Mouse (Mus musculus) stomach, embryonic 16.5 days (tissue): Measurements from ENCODE around the gene Wasf2. TPM values are rescaled to one million over a fixed set of nuclear protein-coding genes. Genes with fewer than 3 reads are reported as not detected.

Experiments
- ATAC-seq: fragments of 200-750 bp; cut with Nextera tagmentation; 2 replicates; pipeline ENCODE4 v1.8.0; 2017; ENCODE audit warnings: moderate number of reproducible peaks, moderate TSS enrichment; ENCODE audit not compliant: insufficient read depth, low FRiP score
- H3K27ac ChIP-seq: fragments of 300-500 bp; sonication (generic); 2 replicates; pipeline ENCODE4 v1.5.1; 2014; ENCODE audit warnings: low read length
- H3K27me3 ChIP-seq: fragments of 300-500 bp; sonication (generic); 2 replicates; pipeline ENCODE4 v1.6.1; 2014; ENCODE audit warnings: low read length, control low read depth, mixed read lengths; ENCODE audit not compliant: control insufficient read depth, insufficient read depth
- H3K36me3 ChIP-seq: fragments of 300-500 bp; sonication (generic); 2 replicates; pipeline ENCODE4 v1.6.1; 2014; ENCODE audit warnings: low read length; ENCODE audit not compliant: control insufficient read depth, insufficient read depth
- H3K4me1 ChIP-seq: fragments of 300-500 bp; sonication (generic); 2 replicates; pipeline ENCODE4 v1.6.1; 2014; ENCODE audit warnings: low read length, control low read depth, mixed read lengths; ENCODE audit not compliant: control insufficient read depth, insufficient read depth
- H3K4me2 ChIP-seq: fragments of 300-500 bp; sonication (generic); 2 replicates; pipeline ENCODE4 v1.6.1; 2014; ENCODE audit warnings: low read depth, low read length, mixed read lengths
- H3K4me3 ChIP-seq: fragments of 300-500 bp; sonication (generic); replicated peaks from 2 replicates; pipeline ENCODE4 v1.5.1; 2014; ENCODE audit warnings: mild to moderate bottlenecking, low read length
- H3K9ac ChIP-seq: fragments of 300-500 bp; sonication (generic); 2 replicates; pipeline ENCODE4 v1.6.1; 2014; ENCODE audit warnings: low read length
- H3K9me3 ChIP-seq: fragments of 300-500 bp; sonication (generic); replicated peaks from 2 replicates; pipeline ENCODE4 v1.6.1; 2016; ENCODE audit warnings: low read length, control low read depth; ENCODE audit not compliant: control insufficient read depth
- WGBS: fragments of 180-500 bp; shearing (Covaris S2); extraction: QIAGEN DNeasy Blood & Tissue Kit; methylation state at CpG from one replicate; pipeline ENCODE4 v1.1.7; 2014; 5-methylcytosine and 5-hydroxymethylcytosine counted together
- polyA plus RNA-seq: library from polyadenylated mRNA; unstranded; fragments of >200 nt; fragmentation: Nextera tagmentation; extraction: Ambion mirVana; gene quantifications from 2 replicates; pipeline ENCODE4 v1.2.1, GENCODE M21; 2015

Wasf2 gene
- polyA plus RNA-seq, result 84.3 and 98.6 TPM in 2 replicates

- peak within 1 kb of the TSS; percentile 91 for H3K9ac ChIP-seq
- peaks cover 12% of the 10 kb centered on the region for H3K4me1 ChIP-seq
- peak within 1 kb of the TSS; percentile 94 for H3K4me3 ChIP-seq
- H3K27me3 ChIP-seq, result no peaks in the 10 kb centered on the region
- H3K27ac ChIP-seq, result peak within 1 kb of the TSS; percentile 86
- WGBS, result under 1% methylated on average over 65 of the region's 65 CpGs
- H3K36me3 ChIP-seq, result no peaks in the 10 kb centered on the region
- ATAC-seq, result peak; percentile 93
- peak within 1 kb of the TSS; percentile 92 for H3K4me2 ChIP-seq
- H3K9me3 ChIP-seq, result no peaks in the 10 kb centered on the region
Measured at GRCm38 (mm10) chr4:133129931-133130889, at the start of gene Wasf2. Gene Wasf2 (plus strand): TSS chr4:133130505.

- WGBS, result 96% methylated on average over 3 of the region's 3 CpGs
- H3K4me2 ChIP-seq, result no peak overlapping the region
- H3K27me3 ChIP-seq, result no peaks in the 10 kb centered on the region
- peaks cover 35% of the 10 kb centered on the region for H3K4me1 ChIP-seq
- no peak overlapping the region for H3K4me3 ChIP-seq
- no peak overlapping the region for H3K27ac ChIP-seq
- no peak overlapping the region for H3K9ac ChIP-seq
- H3K36me3 ChIP-seq, result no peaks in the 10 kb centered on the region
- ATAC-seq, result no peak
- no peaks in the 10 kb centered on the region for H3K9me3 ChIP-seq
Measured at GRCm38 (mm10) chr4:133080862-133081261, 49.4 kb upstream of the Wasf2 start.

DNA sequence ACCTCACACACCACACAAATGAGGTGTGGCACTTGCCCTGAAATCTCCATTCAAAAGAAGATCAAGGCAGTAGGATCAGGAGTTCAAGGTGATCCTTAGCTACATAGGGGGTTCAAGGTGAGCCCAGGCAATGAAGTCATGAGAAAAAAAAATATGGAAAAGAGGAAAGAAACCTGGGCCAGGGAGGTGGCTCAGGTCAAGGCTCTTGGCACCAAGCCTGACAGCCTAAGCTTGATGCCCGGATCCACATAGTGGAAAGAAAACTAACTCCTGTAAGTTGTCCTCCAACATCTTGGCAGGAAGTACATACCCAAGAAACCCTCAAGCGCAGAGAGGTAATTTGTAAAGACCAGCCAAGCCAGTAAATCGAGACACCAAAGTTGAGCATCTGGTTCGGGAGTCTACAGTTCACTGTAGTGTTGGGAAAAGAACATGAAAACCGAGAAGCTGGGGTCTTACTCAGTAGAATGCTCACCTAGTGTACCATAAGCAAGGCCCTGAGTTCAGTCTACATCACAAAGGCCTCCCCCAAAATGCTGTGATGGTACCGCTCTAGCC, 48.0 kb upstream of the Wasf2 start:
- Histone ChIP-seq H3K9me3 (no peaks in the 10 kb centered on the region), H3K27ac (0 out of 2 replicates have a peak overlapping the region, but pooled peaks have one; percentile 8)

DNA sequence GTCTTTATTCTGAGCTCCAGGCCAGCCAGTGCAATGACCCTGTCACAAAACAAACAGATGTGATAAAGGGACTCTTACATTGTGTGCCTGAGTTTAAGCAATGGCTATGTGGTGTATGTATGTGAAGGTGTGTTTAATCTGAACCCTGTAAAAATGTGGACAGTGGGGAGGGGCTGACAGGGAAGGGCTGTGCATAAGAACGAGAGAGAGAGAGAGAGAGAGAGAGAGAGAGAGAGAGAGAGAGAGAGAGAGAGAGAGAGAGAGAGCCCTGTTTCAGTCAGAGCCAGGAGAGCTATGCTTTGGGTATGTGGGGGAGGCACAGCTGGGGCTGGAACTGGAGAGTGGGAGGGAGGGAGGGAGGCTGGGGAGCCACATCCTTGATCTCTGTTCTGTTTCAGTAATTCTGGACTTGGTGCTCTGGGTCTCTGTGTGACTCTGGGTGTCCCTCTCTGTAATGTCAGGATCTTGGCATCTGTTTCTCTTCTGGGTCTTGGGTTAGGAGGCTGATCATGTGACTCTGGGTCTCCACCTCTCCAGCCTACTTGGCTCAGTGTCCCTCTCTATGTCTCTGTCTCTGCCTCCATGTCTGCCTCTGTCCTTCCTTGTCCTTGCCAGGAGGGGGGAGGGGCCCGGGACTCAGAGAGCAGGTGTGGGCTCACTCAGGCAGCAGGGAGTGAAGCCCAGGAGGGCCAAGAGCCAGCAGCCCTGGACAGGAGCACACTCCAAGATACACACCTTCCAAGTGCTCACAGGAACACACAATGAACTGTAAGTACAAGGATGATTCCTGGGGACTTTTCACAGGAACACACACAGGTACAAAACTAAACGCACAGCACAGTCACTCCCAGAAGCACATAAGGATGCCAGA, 46.1 kb upstream of the Wasf2 start:
- Histone ChIP-seq H3K4me3 (peak overlapping the region; percentile 42), H3K9me3 (no peaks in the 10 kb centered on the region), H3K4me2 (peak overlapping the region; percentile 85), H3K27ac (peak overlapping the region; percentile 93), H3K9ac (peak overlapping the region; percentile 69), H3K36me3 (no peaks in the 10 kb centered on the region), H3K4me1 (peaks cover 56% of the 10 kb centered on the region), H3K27me3 (no peaks in the 10 kb centered on the region)
- ATAC-seq, result peak; percentile 65
- WGBS, result 2% methylated on average over 3 of the region's 3 CpGs

More for the DNA sequence above, 48.0 kb upstream of the Wasf2 start:
- no peak overlapping the region for H3K4me2 ChIP-seq
- no peaks in the 10 kb centered on the region for H3K36me3 ChIP-seq
- no peak overlapping the region for H3K9ac ChIP-seq
- 82% methylated on average over 6 of the region's 6 CpGs for WGBS
- ATAC-seq, result no peak
- H3K27me3 ChIP-seq, result no peaks in the 10 kb centered on the region
- no peak overlapping the region for H3K4me3 ChIP-seq
- H3K4me1 ChIP-seq, result peaks cover 49% of the 10 kb centered on the region

GRCm38 (mm10) chr4:133085011-133085782, 45.1 kb upstream of the Wasf2 start:
- Histone ChIP-seq H3K27ac (peak overlapping the region; percentile 93), H3K27me3 (no peaks in the 10 kb centered on the region), H3K4me1 (peaks cover 63% of the 10 kb centered on the region), H3K4me2 (peak overlapping the region; percentile 85), H3K36me3 (no peaks in the 10 kb centered on the region), H3K9ac (peak overlapping the region; percentile 69), H3K4me3 (peak overlapping the region; percentile 42), H3K9me3 (no peaks in the 10 kb centered on the region)
- WGBS, result 2% methylated on average over 53 of the region's 53 CpGs
- ATAC-seq, result peak; percentile 56

DNA sequence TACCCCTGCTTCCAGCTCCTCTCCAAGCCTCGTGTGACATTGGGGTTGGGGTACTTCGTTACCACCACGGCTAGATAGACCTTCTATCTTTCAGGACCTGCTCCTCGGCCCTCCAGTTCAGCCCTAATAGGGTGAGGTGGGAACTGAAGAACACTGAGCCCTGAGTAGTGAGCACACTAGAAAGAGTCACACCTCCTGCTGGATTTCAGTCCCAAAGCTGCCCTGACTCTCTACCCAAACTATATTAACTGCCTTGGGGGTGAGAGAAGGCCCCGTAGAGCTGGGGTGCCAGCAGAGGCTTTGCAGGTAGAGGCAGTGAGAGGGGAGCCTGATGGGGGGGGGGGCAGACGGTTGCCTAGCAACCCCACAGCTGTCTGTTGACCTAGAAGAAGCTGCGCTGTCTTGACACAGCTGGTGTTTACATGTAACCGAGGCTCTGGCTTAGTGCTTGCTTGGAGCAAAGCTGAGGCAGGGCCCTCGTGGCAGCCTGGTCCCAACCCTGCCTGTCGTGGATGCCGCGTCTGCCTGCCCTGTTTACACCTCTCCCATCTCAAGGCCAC, 44.4 kb upstream of the Wasf2 start:
- no peaks in the 10 kb centered on the region for H3K9me3 ChIP-seq
- WGBS, result 15% methylated on average over 12 of the region's 12 CpGs
- no peaks in the 10 kb centered on the region for H3K27me3 ChIP-seq
- H3K4me2 ChIP-seq, result peak overlapping the region; percentile 85
- 0 out of 2 replicates have a peak, but pooled peaks have one; percentile 12 for ATAC-seq
- peak overlapping the region; percentile 93 for H3K27ac ChIP-seq
- H3K4me3 ChIP-seq, result peak overlapping the region; percentile 42
- no peaks in the 10 kb centered on the region for H3K36me3 ChIP-seq
- peaks cover 70% of the 10 kb centered on the region for H3K4me1 ChIP-seq
- H3K9ac ChIP-seq, result peak overlapping the region; percentile 69

- Histone ChIP-seq H3K27ac (peak overlapping the region; percentile 93), H3K4me3 (no peak overlapping the region), H3K36me3 (no peaks in the 10 kb centered on the region), H3K27me3 (no peaks in the 10 kb centered on the region), H3K4me2 (0 out of 2 replicates have a peak overlapping the region, but pooled peaks have one; percentile 14), H3K4me1 (peaks cover 82% of the 10 kb centered on the region), H3K9ac (peak overlapping the region; percentile 54), H3K9me3 (no peaks in the 10 kb centered on the region)
- ATAC-seq, result no peak
- WGBS, result 73% methylated on average over 6 of the region's 6 CpGs
Measured at GRCm38 (mm10) chr4:133087177-133087714, 43.1 kb upstream of the Wasf2 start.

- H3K9ac ChIP-seq, result peak overlapping the region; percentile 54
Measured at GRCm38 (mm10) chr4:133087835-133088234, 42.5 kb upstream of the Wasf2 start.

More at GRCm38 (mm10) chr4:133087835-133088234, 42.5 kb upstream of the Wasf2 start:
- H3K36me3 ChIP-seq, result no peaks in the 10 kb centered on the region
- ATAC-seq, result peak; percentile 14; the same call in 1 of the 2 replicates
- H3K27ac ChIP-seq, result peak overlapping the region; percentile 93
- WGBS, result 17% methylated on average over 8 of the region's 8 CpGs
- 0 out of 2 replicates have a peak overlapping the region, but pooled peaks have one; percentile 14 for H3K4me2 ChIP-seq
- no peaks in the 10 kb centered on the region for H3K27me3 ChIP-seq
- H3K4me3 ChIP-seq, result no peak overlapping the region
- peaks cover 88% of the 10 kb centered on the region for H3K4me1 ChIP-seq
- no peaks in the 10 kb centered on the region for H3K9me3 ChIP-seq
